Mouse (Mus musculus) cerebellum, adult 11 months (tissue): ENCODE measurements around the gene Arhgap22.

Source experiments
- DNase-seq: peaks from one replicate; pipeline ENCODE4 v3.0.0; 2022

Arhgap22 gene

GRCm38 (mm10) chr14:33215163-33215562, 1.3 kb downstream of the Arhgap22 start:
- DNase-seq: no peak

- no peak for DNase-seq
These were observed 2.8 kb downstream of the Arhgap22 start for GRCm38 (mm10) chr14:33216343-33217208.

DNA sequence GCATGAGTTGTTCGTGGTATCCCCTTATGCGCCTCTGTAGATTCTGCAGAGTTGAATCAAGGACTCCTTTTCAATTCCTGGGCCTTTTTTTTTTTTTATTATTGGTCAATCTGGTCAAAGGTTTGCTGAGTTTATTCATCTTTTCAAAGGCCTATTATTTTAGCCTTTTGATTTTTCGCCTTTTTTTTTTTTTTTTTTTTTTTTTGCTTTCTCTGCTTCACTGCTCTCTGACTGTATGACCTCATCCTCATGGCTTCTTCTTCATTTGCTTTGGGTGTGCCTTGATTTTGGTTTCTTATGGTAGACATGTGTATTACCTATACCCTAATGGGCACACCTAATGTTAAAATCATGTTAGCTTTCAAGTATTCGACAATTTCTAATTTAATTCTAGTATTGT, 11.4 kb downstream of the Arhgap22 start:
- DNase-seq: no peak

DNA sequence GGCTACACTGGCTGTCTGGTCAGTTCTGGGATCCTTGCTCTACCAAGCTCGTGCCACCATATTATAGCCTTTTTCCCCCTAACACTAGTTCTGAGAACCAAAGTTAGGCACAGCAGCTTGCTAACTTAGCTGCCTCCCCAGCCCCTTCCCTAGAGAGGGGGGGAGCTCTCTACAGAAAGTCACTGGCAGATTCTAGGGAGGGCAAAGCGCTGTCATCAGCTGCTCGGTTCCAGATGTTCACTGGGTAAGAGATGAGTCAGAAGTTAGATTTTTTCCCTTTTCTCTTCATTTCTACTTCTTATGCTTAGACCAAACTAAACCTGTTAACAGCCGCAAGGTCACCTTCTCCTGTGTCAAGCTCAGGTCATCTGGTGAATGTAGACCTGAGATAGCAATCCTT, 16.8 kb downstream of the Arhgap22 start:
- no peak for DNase-seq

DNA sequence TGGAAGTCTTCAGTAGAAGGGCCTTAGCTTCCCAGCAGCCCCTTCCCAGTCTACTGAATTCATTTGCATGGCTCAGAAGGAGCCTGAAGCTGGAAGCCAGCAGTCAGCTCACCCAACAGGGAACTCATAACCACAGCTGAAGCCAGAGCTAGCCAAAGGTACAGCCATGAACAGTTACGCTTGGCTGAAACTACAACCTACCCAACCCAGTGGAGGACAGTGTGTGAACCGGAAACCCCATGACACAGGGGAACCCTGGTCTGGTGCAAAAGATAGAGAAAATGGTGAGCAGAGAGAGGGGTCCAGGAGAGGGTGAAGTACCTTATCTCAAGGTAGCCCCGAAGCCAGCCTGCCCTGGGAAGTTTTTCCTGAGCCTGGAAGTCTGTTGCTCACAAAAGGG, 17.5 kb downstream of the Arhgap22 start:
- DNase-seq: no peak

DNA sequence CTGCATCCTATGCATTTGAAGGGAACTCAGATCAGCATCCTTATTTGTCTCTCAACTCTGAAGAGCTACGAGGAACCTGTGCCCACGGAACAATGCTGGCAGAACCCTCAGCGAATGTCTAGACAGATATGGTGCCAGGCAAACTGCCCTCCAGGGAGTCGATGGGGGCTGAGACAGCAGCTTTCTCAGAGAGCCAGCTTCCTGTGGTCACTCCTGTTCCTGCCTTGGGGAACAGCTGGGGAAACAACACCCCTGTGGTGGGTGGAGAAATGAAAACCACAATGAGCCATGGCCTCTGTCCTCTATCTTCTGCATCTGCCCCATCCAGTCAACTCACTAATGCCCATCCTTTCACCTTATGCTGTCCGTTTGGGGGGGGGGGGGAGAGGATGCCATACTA, 18.2 kb downstream of the Arhgap22 start:
- DNase-seq: no peak

- DNase-seq: no peak
These were observed 21.8 kb downstream of the Arhgap22 start for GRCm38 (mm10) chr14:33235661-33236060.

DNA sequence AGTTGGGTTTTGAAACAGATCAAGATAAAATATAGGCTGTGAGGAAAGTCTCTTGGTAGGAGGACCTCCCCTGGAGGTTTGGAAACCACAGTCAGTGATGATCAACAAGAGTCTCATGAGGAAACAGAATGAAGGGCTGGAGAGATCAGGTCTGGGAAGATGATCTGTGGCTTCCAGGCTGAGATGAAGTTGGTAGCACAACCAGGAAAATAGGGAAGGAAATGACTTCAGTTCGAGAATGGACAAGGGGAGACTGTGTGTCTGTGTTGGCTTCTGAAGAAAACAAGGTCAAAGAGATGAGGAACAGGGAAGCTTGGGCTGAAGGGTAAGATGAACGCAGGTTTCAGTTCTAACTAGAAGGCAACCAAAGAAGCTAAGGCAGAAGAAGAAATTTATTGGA, 26.6 kb downstream of the Arhgap22 start:
- DNase-seq: no peak

DNA sequence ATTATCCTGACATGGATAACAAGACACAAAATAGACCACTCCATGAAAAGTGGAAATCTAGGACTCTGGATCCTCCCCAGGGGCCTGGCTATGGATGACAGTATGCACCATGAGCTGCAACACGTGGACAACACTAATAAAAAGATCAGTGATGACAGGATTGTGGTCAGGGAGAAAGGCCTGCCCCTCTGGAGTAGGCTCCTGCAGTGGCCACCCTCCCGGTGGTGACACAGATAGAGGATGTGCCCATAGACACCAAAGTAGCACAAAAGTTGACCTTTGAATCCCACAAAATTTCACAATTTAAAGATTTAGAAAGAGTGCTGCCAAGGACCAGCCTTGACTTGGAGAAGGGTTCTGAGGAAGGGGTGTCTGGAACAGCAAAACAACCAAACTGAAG, 29.4 kb downstream of the Arhgap22 start:
- no peak for DNase-seq

DNA sequence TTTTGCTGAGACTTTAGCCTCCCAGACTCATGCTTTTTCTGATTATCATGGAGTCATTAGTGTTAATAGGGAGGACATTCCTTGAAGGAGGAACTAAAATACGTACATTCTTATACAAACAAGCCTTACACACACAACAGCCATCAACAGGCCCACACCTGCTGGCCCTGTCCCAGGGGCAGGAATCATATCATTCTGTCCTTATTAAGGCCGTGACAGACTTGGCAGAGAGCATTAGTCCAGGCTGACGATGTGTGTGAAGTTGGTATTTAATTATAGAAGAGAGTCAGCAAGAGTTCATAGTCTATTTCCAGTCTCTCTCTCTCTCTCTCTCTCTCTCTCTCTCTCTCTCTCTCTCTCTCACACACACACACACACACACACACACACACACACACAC, 30.7 kb downstream of the Arhgap22 start:
- no peak for DNase-seq

DNA sequence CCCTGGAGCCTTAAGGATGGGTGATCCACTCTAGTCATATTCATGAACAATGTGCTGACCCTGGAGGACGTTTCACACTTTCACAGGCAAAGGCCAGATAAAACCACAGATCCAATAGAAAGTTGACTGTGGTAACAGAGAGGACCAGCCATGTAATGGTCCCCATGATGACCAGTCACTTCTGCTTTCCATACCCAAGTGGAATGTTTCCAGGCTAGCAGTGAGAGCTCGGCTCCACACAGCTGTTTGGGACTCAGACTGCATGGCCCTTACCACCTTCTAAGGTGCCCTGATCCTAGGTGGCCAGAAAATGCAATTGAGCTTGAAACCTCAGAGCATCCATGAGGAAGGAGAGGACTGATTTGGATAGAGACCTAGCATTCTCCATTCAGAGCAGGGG, 31.1 kb downstream of the Arhgap22 start:
- no peak for DNase-seq

GRCm38 (mm10) chr14:33246476-33246875, 32.6 kb downstream of the Arhgap22 start:
- peak; percentile 33 for DNase-seq

DNA sequence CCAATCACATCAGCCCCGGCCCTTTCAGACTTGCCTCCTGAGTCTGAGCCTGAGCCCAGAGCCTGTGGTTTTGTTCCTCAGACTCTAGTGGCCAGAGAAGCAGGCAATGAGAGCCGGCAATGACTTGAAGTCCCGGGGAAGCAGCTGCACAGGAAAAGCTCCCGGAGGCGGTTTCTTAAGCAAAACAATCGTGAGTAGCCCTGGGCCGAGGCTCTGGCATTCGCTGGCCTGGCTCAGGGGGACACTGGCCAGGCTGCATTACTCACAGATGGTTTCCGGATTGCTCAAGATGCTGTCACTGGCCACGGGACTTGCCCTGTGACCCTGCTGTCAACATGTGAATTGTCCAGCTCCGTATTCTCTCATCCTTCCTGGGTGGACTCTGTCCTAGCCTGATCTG, 33.8 kb downstream of the Arhgap22 start:
- peak; percentile 12 for DNase-seq

- DNase-seq: no peak
These were observed 34.9 kb downstream of the Arhgap22 start for GRCm38 (mm10) chr14:33248741-33249140.

GRCm38 (mm10) chr14:33250215-33250939, 36.6 kb downstream of the Arhgap22 start:
- peak; percentile 34 for DNase-seq

GRCm38 (mm10) chr14:33250956-33251745, 37.3 kb downstream of the Arhgap22 start:
- DNase-seq: no peak

DNA sequence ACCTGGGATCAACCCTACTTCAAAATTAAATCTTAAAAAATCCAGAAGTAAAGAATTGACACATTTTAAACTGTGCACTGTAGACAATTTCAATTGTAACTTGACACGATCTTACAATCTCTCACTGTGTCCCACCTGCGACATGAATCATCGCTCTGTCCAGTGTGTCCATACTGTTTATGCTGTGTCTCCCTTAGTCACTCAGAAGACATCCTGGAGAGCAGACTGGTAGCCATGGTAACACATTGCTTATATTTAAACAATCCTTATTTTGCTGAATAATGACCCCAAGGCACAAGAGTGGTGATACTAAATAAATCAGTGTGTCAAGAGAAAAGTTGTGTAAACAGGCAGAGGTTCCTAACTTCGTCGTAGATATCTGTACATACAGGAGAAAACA, 44.4 kb downstream of the Arhgap22 start:
- DNase-seq: no peak

- no peak for DNase-seq
These were observed 46.3 kb downstream of the Arhgap22 start for GRCm38 (mm10) chr14:33260131-33260530.

DNA sequence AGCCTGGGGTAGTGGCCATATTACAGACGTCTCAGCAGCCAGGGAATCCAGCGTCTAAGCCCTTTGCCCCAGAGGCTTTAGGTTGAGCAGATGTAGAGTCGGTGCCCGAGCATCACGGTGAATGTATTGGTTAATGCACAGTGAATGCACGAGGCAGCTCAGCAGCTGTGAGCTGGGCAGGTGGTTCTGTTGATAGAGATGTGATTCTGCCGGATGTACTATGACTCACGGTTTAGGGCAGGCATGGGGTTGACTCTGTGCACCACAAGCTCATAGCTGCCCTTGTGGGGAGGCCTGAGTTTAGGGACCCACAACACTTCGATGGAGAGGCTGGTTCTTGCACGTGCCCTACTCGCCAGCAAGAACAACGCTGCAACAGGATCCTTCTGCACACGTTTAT, 51.0 kb downstream of the Arhgap22 start:
- DNase-seq: no peak

GRCm38 (mm10) chr14:33276240-33276639, 62.4 kb downstream of the Arhgap22 start:
- DNase-seq: no peak

- DNase-seq: no peak
These were observed 64.5 kb downstream of the Arhgap22 start for GRCm38 (mm10) chr14:33278374-33278773.

DNA sequence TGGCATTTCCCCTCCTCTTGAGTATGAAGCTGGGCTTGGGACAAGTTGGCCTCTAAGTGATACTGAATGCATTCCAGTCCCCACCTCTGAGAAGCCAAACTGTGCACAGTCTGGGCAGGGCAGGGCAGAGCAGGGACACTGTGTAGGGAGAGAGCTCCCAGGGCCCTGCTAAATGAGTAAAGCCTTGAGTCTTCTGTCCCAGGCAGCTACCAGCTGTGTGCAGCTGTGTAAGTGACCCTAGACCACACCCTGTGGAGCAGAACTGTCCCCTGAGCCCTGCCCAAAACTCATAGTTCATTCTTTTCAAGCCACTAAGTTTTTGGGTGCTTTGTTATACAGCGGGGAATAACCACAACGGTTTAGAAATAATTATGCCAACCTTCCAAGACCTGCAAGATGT, 67.1 kb downstream of the Arhgap22 start:
- no peak for DNase-seq

DNA sequence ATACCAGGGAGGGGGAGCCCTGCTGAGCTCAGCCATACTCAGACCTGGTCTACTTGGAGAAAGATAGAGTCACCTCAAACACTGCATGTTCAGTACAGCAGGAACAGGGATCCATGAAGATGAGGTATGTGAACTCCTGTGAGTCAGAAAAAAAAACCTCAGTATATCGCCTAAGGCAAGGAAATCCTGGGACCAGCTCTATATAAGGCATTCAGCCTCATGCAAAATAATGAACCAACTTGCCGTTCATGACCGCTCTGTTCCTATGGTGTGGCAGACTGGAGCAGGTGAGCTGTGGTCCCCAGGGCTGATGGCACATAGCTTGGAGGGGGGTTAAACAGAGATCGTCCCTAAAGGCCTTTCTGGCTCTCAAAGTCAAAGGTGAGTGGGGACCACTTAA, 68.6 kb downstream of the Arhgap22 start:
- DNase-seq: no peak

DNA sequence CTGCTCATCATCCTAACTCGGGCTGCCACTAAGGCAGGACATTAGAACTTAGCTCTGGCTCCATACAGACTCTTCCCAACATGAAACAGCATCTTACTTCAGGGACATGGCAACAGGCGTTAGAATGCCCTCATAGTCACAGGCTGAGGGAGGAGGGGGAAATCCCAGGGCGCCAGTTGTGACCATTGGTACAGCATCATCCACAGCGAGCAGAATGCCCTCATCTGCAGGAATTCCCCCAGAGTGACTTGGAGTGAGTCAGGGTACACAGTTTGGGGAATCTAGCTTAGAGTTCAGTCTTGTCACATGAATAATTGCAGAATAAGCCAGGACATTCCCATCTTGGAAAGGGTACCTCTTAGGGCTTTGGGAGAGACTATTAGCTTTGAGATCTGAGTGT, 74.1 kb downstream of the Arhgap22 start:
- DNase-seq: no peak
